Mouse (Mus musculus) MN1 (cell line): ENCODE measurements around the gene Ptrh1.

Source experiments
- DNase-seq: peaks from one replicate; pipeline ENCODE4 v3.0.0-alpha.2; 2016; ENCODE audit warnings: low spot score

The Ptrh1 gene

GRCm38 (mm10) chr2:32775359-32776074 is at the start of gene Ptrh1, which contains the start of gene Ttc16:
Gene Ptrh1, plus strand, starts transcription at chr2:32775786.
Gene Ttc16, minus strand, starts transcription at chr2:32775633.
- peak; percentile 98 for DNase-seq

GRCm38 (mm10) chr2:32727435-32727834 is 48.2 kb upstream of the Ptrh1 start:
- DNase-seq, result peak; percentile 93

GRCm38 (mm10) chr2:32728463-32728862 is 47.1 kb upstream of the Ptrh1 start:
- no peak for DNase-seq

GRCm38 (mm10) chr2:32729547-32729946 is 46.0 kb upstream of the Ptrh1 start:
- no peak for DNase-seq

GRCm38 (mm10) chr2:32730854-32731253 is 44.7 kb upstream of the Ptrh1 start:
- DNase-seq, result no peak

GRCm38 (mm10) chr2:32731911-32732310 is 43.7 kb upstream of the Ptrh1 start:
- no peak for DNase-seq

- no peak for DNase-seq
Observed at GRCm38 (mm10) chr2:32732695-32733094, 42.9 kb upstream of the Ptrh1 start.

GRCm38 (mm10) chr2:32734480-32734879 is 41.1 kb upstream of the Ptrh1 start:
- DNase-seq, result no peak

- DNase-seq, result no peak
Observed at GRCm38 (mm10) chr2:32734933-32735332, 40.7 kb upstream of the Ptrh1 start.

GRCm38 (mm10) chr2:32736306-32736829 is 39.2 kb upstream of the Ptrh1 start:
- no peak for DNase-seq

GRCm38 (mm10) chr2:32737008-32737407 is 38.6 kb upstream of the Ptrh1 start:
- no peak for DNase-seq

GRCm38 (mm10) chr2:32739311-32739710 is 36.3 kb upstream of the Ptrh1 start:
- DNase-seq, result no peak

GRCm38 (mm10) chr2:32740916-32741272 is 34.7 kb upstream of the Ptrh1 start, which contains the start of gene 6330409D20Rik:
Gene 6330409D20Rik, minus strand, starts transcription at chr2:32741016.
- no peak for DNase-seq

- DNase-seq, result peak; percentile 70
Observed at GRCm38 (mm10) chr2:32741273-32742172, 34.1 kb upstream of the Ptrh1 start.

- peak; percentile 80 for DNase-seq
Observed at GRCm38 (mm10) chr2:32742173-32742531, 33.4 kb upstream of the Ptrh1 start.

GRCm38 (mm10) chr2:32744272-32744982 is 31.2 kb upstream of the Ptrh1 start:
- no peak for DNase-seq

- DNase-seq, result no peak
Observed at GRCm38 (mm10) chr2:32749082-32749481, 26.5 kb upstream of the Ptrh1 start.

GRCm38 (mm10) chr2:32750199-32750598 is 25.4 kb upstream of the Ptrh1 start:
- no peak for DNase-seq

GRCm38 (mm10) chr2:32750887-32751664 is 24.5 kb upstream of the Ptrh1 start:
- DNase-seq, result peak; percentile 70

- DNase-seq, result no peak
Observed at GRCm38 (mm10) chr2:32751665-32752033, 23.9 kb upstream of the Ptrh1 start.

- peak; percentile 36 for DNase-seq
Observed at GRCm38 (mm10) chr2:32752181-32752580, 23.4 kb upstream of the Ptrh1 start.
